Mouse (Mus musculus) olfactory bulb, adult 2 months (tissue): Measurements from ENCODE around the gene Gria4. TPM values are rescaled to one million over a fixed set of nuclear protein-coding genes. Genes with fewer than 3 reads are reported as not detected.
"Not testable (repeated sequence)": the region's sequence is repeated elsewhere in the genome, so short reads cannot be mapped to it uniquely, and the experiment has no call there.

Experiments
- H3K27ac ChIP-seq: fragments of 200-500 bp; 2 replicates; pipeline ENCODE4 v1.5.1; 2012; ENCODE audit warnings: low read depth, low read length; ENCODE audit not compliant: insufficient read depth
- H3K4me1 ChIP-seq: fragments of 200-500 bp; 2 replicates; pipeline ENCODE4 v1.6.1; 2012; ENCODE audit warnings: low read length; ENCODE audit not compliant: control insufficient read depth, insufficient read depth
- H3K4me3 ChIP-seq: fragments of 200-500 bp; 2 replicates; pipeline ENCODE4 v1.5.1; 2012; ENCODE audit warnings: mild to moderate bottlenecking, low read depth, low read length, moderate library complexity; ENCODE audit not compliant: insufficient read depth
- CTCF ChIP-seq: fragments of 200-500 bp; IDR thresholded peaks from 2 replicates; pipeline ENCODE4 v1.5.1; 2012; ENCODE audit warnings: low read depth, mild to moderate bottlenecking, low read length, moderate library complexity; ENCODE audit not compliant: insufficient read depth
- POLR2A ChIP-seq: fragments of 200-500 bp; IDR thresholded peaks from 2 replicates; pipeline ENCODE4 v1.6.1; 2012; ENCODE audit warnings: mild to moderate bottlenecking, low read depth, low read length, moderate library complexity; ENCODE audit not compliant: insufficient read depth
- WGBS: fragments of 180-500 bp; shearing (Covaris S2); methylation state at CpG from one replicate; pipeline ENCODE4 v1.1.7; 2018; 5-methylcytosine and 5-hydroxymethylcytosine counted together
- polyA plus RNA-seq: library from polyadenylated mRNA; stranded (reverse); fragments of >200 nt; gene quantifications from 2 replicates; pipeline ENCODE4 v1.2.4, GENCODE M21; 2012; ENCODE audit warnings: low replicate concordance; ENCODE audit not compliant: missing spikeins, insufficient read depth, insufficient read length

The Gria4 gene
- not detected in 2 replicates for polyA plus RNA-seq

GRCm38 (mm10) chr9:4795544-4796288 is at the start of gene Gria4:
Gria4 (minus strand) TSS chr9:4796234.
- peak within 1 kb of the TSS; percentile 96 for H3K4me3 ChIP-seq
- TF ChIP-seq CTCF (0 out of 2 replicates have a peak, but pooled peaks have one; percentile 6), POLR2A (peak; percentile 90)
- H3K4me1 ChIP-seq = no peaks in the 10 kb centered on the region; the same call in 1 of the 2 replicates
- peak within 1 kb of the TSS; percentile 87 for H3K27ac ChIP-seq
- under 1% methylated on average over 46 of the region's 46 CpGs for WGBS

GRCm38 (mm10) chr9:4810941-4811340 is 14.9 kb upstream of the Gria4 start:
- H3K4me3 ChIP-seq, H3K4me1 ChIP-seq, H3K27ac ChIP-seq: not testable (repeated sequence)
- 77% methylated on average over 2 of the region's 2 CpGs for WGBS

- TF ChIP-seq CTCF (no peak), POLR2A (no peak)
- Histone ChIP-seq H3K4me1 (no peaks in the 10 kb centered on the region), H3K27ac (no peak overlapping the region), H3K4me3 (no peak overlapping the region)
- WGBS = 55% methylated on average over 7 of the region's 7 CpGs
Measured at GRCm38 (mm10) chr9:4803151-4803755, 7.2 kb upstream of the Gria4 start.

GRCm38 (mm10) chr9:4797396-4797795 is 1.4 kb upstream of the Gria4 start:
- 90% methylated on average over 2 of the region's 2 CpGs for WGBS
- TF ChIP-seq POLR2A (no peak), CTCF (no peak)
- H3K27ac ChIP-seq = no peak overlapping the region
- no peak overlapping the region for H3K4me3 ChIP-seq
- H3K4me1 ChIP-seq = no peaks in the 10 kb centered on the region; the same call in 1 of the 2 replicates

- WGBS = 0% methylated on average over 4 of the region's 4 CpGs
- Histone ChIP-seq H3K27ac (peak overlapping the region; percentile 54), H3K4me1 (no peaks in the 10 kb centered on the region; the same call in 1 of the 2 replicates), H3K4me3 (peak overlapping the region; percentile 96)
- no peak for TF ChIP-seq CTCF
- TF ChIP-seq POLR2A = no peak
Measured at GRCm38 (mm10) chr9:4796289-4796645, 233 bp upstream of the Gria4 start.

- peak overlapping the region; percentile 96 for H3K4me3 ChIP-seq
- peak overlapping the region; percentile 87 for H3K27ac ChIP-seq
- under 1% methylated on average over 6 of the region's 6 CpGs for whole genome bisulfite sequencing
- TF ChIP-seq CTCF (no peak), POLR2A (no peak)
- H3K4me1 ChIP-seq = no peaks in the 10 kb centered on the region; the same call in 1 of the 2 replicates
Measured at GRCm38 (mm10) chr9:4795075-4795474, 959 bp downstream of the Gria4 start.

GRCm38 (mm10) chr9:4794411-4794810 is 1.6 kb downstream of the Gria4 start:
- H3K4me3 ChIP-seq = peak overlapping the region; percentile 81
- WGBS = 5% methylated on average over 10 of the region's 10 CpGs
- peak overlapping the region; percentile 81 for H3K27ac ChIP-seq
- TF ChIP-seq CTCF (no peak), POLR2A (no peak)
- H3K4me1 ChIP-seq = no peaks in the 10 kb centered on the region; the same call in 1 of the 2 replicates

- not testable (repeated sequence) for H3K4me1 ChIP-seq, H3K27ac ChIP-seq, H3K4me3 ChIP-seq
Measured at GRCm38 (mm10) chr9:4749407-4749806, 46.6 kb downstream of the Gria4 start.

- no peak overlapping the region for H3K4me3 ChIP-seq
- TF ChIP-seq CTCF = no peak
- TF ChIP-seq POLR2A = no peak
- H3K4me1 ChIP-seq = peaks cover 3% of the 10 kb centered on the region; the same call in 1 of the 2 replicates
- H3K27ac ChIP-seq = no peak overlapping the region
- whole genome bisulfite sequencing = 40% methylated on average over 2 of the region's 2 CpGs
Measured at GRCm38 (mm10) chr9:4714086-4714485, 81.9 kb downstream of the Gria4 start.
